Mouse (Mus musculus): ENCODE measurements around the gene Rxra. TPM values are rescaled to one million over a fixed set of nuclear protein-coding genes. Genes with fewer than 3 reads are reported as not detected.

Rxra gene
- polyA plus RNA-seq, 1 experiment, result 14.1 TPM

DNA sequence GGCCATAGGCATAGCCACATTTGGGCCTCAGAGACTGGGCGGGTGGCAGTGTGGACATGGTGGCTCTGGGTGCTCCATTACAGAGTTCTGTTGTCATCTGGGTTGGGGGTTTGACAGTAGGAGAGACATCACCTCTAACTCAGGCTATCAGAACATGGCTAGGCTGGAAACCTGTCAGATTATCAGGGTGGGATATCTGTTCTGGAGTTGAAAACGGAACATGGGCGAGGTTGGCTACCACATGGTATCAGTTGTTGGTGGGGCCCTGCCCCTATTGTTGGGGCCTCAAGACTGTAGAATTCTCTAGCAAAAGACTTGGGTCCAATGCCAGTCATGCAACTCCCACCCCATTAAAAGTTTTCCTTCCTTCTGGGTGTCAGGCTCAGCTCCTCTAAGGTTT lies 37.1 kb downstream of the Rxra start:
- Histone ChIP-seq H3K79me3 (ENCODE audit: low read depth) (peaks cover 2% of the 10 kb centered on the region), H3K27me3 (ENCODE audit: control insufficient read depth, insufficient read depth, insufficient read length) (no peaks in the 10 kb centered on the region), H3ac (ENCODE audit: control insufficient read depth, insufficient read length, low read depth) (no peak overlapping the region), H3K79me2 (ENCODE audit: control insufficient read depth, insufficient read depth) (no peaks in the 10 kb centered on the region), H3K4me3 (ENCODE audit: insufficient read depth, poor library complexity, severe bottlenecking) (no peak overlapping the region), H3K36me3 (ENCODE audit: control insufficient read depth, insufficient read depth) (no peaks in the 10 kb centered on the region)
- no peak for TF ChIP-seq CTCF (IDR thresholded peaks at IDR 0.05; ENCODE audit: control insufficient read depth, insufficient read depth, insufficient read length)
- no peak for TF ChIP-seq FOSL1 (IDR thresholded peaks at IDR 0.05; ENCODE audit: insufficient read depth, low read length, poor library complexity, severe bottlenecking)
- no peak for TF ChIP-seq CEBPB (IDR thresholded peaks at IDR 0.05; ENCODE audit: low read depth)
- TF ChIP-seq USF1 (IDR thresholded peaks at IDR 0.05; ENCODE audit: low read depth), result no peak
- no peak for TF ChIP-seq MYOD1 (IDR thresholded peaks at IDR 0.05; ENCODE audit: control insufficient read depth, insufficient read length, low read depth)
- TF ChIP-seq MYOG (IDR thresholded peaks at IDR 0.05; ENCODE audit: control insufficient read depth, extremely low read depth, insufficient read length), result no peak
- TF ChIP-seq MAX (IDR thresholded peaks at IDR 0.05), result no peak

DNA sequence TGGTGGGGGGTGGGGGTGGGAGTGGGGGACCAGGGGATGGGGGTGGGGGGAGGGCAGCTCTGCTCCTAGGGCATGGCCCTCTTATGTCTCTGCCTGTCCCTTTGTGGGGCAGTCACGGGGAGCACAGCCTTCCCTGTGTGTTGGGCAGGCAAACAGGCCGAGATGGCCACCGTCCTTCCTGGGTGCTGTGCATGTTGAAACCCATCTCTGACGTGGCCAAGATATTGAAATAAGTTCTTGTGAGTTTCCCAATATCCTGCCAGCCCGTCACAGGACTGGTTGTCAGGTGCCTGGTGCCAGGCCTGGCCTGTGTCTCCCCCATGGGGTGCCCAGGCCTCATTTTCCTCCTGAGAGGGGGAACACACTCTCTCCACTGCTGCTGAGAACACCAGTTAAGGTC lies 37.9 kb downstream of the Rxra start:
- Histone ChIP-seq H3K79me3 (ENCODE audit: low read depth) (peaks cover 2% of the 10 kb centered on the region), H3K79me2 (ENCODE audit: control insufficient read depth, insufficient read depth) (no peaks in the 10 kb centered on the region), H3K36me3 (ENCODE audit: control insufficient read depth, insufficient read depth) (no peaks in the 10 kb centered on the region), H3K4me3 (ENCODE audit: insufficient read depth, poor library complexity, severe bottlenecking) (no peak overlapping the region), H3K27me3 (ENCODE audit: control insufficient read depth, insufficient read depth, insufficient read length) (no peaks in the 10 kb centered on the region), H3ac (ENCODE audit: control insufficient read depth, insufficient read length, low read depth) (no peak overlapping the region)
- TF ChIP-seq CEBPB (IDR thresholded peaks at IDR 0.05; ENCODE audit: low read depth) (no peak), FOSL1 (IDR thresholded peaks at IDR 0.05; ENCODE audit: insufficient read depth, low read length, poor library complexity, severe bottlenecking) (no peak), MAX (IDR thresholded peaks at IDR 0.05) (no peak), MYOD1 (IDR thresholded peaks at IDR 0.05; ENCODE audit: control insufficient read depth, insufficient read length, low read depth) (no peak), MYOG (IDR thresholded peaks at IDR 0.05; ENCODE audit: control insufficient read depth, extremely low read depth, insufficient read length) (no peak), USF1 (IDR thresholded peaks at IDR 0.05; ENCODE audit: low read depth) (no peak)

DNA sequence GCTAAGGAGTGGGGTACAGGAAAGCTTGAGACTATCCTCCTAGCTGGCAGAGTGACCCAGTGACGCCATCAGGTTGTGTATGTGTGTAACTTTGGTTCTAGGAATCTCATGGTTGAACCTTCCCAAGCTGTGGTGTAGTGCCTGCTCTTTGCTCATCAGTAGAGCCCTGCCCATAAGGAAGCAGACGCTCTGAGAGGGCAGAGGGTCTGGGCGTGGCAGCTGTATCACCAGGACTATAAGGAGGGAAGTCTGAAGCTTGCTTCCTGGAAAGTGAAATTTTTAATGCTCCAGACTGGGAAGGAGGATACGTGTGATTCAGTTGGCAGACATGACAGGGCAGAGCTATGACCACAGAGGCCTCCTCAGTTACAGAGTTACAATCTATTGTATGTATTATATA lies 39.0 kb downstream of the Rxra start:
- H3K27me3 ChIP-seq (ENCODE audit: control insufficient read depth, insufficient read depth, insufficient read length), result no peaks in the 10 kb centered on the region
- TF ChIP-seq CEBPB (IDR thresholded peaks at IDR 0.05; ENCODE audit: low read depth) (no peak), CTCF (IDR thresholded peaks at IDR 0.05; ENCODE audit: control insufficient read depth, insufficient read depth, insufficient read length) (no peak), MYOG (IDR thresholded peaks at IDR 0.05; ENCODE audit: control insufficient read depth, extremely low read depth, insufficient read length) (no peak), USF1 (IDR thresholded peaks at IDR 0.05; ENCODE audit: low read depth) (no peak), MYOD1 (IDR thresholded peaks at IDR 0.05; ENCODE audit: control insufficient read depth, insufficient read length, low read depth) (no peak), MAX (IDR thresholded peaks at IDR 0.05) (no peak), FOSL1 (IDR thresholded peaks at IDR 0.05; ENCODE audit: insufficient read depth, low read length, poor library complexity, severe bottlenecking) (no peak)
- H3K36me3 ChIP-seq (ENCODE audit: control insufficient read depth, insufficient read depth), result no peaks in the 10 kb centered on the region
- no peaks in the 10 kb centered on the region for H3K79me2 ChIP-seq (ENCODE audit: control insufficient read depth, insufficient read depth)
- no peak overlapping the region for H3K4me3 ChIP-seq (ENCODE audit: insufficient read depth, poor library complexity, severe bottlenecking)
- no peak overlapping the region for H3ac ChIP-seq (ENCODE audit: control insufficient read depth, insufficient read length, low read depth)
- H3K79me3 ChIP-seq (ENCODE audit: low read depth), result peaks cover 2% of the 10 kb centered on the region

DNA sequence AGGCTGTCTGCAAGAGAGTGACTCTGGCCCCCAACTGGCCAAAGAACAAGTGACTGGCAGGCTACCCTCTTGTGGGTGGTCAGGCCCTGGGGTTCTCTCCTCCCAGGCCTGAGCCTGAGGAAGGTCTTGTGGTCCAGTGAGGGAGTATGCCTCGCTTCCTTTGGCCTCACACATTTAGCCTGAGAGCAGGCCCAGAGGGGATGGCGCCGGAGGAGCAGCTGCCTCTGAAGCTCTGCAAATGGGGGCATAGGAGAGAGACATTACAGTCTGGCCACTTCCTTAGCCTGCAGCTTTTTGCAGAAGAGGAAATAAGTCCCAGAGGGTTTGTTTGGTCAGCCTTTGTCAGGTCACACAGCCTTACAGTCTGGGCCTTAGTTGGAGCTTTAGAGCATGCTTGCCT lies 40.1 kb downstream of the Rxra start:
- Histone ChIP-seq H3ac (ENCODE audit: control insufficient read depth, insufficient read length, low read depth) (no peak overlapping the region), H3K36me3 (ENCODE audit: control insufficient read depth, insufficient read depth) (no peaks in the 10 kb centered on the region), H3K4me3 (ENCODE audit: insufficient read depth, poor library complexity, severe bottlenecking) (no peak overlapping the region), H3K79me2 (ENCODE audit: control insufficient read depth, insufficient read depth) (no peaks in the 10 kb centered on the region), H3K79me3 (ENCODE audit: low read depth) (peaks cover 2% of the 10 kb centered on the region), H3K27me3 (ENCODE audit: control insufficient read depth, insufficient read depth, insufficient read length) (no peaks in the 10 kb centered on the region)
- TF ChIP-seq CEBPB (IDR thresholded peaks at IDR 0.05; ENCODE audit: low read depth) (no peak), CTCF (IDR thresholded peaks at IDR 0.05; ENCODE audit: control insufficient read depth, insufficient read depth, insufficient read length) (no peak), FOSL1 (IDR thresholded peaks at IDR 0.05; ENCODE audit: insufficient read depth, low read length, poor library complexity, severe bottlenecking) (no peak), MAX (IDR thresholded peaks at IDR 0.05) (no peak), USF1 (IDR thresholded peaks at IDR 0.05; ENCODE audit: low read depth) (no peak), MYOD1 (IDR thresholded peaks at IDR 0.05; ENCODE audit: control insufficient read depth, insufficient read length, low read depth) (no peak), MYOG (IDR thresholded peaks at IDR 0.05; ENCODE audit: control insufficient read depth, extremely low read depth, insufficient read length) (no peak)

DNA sequence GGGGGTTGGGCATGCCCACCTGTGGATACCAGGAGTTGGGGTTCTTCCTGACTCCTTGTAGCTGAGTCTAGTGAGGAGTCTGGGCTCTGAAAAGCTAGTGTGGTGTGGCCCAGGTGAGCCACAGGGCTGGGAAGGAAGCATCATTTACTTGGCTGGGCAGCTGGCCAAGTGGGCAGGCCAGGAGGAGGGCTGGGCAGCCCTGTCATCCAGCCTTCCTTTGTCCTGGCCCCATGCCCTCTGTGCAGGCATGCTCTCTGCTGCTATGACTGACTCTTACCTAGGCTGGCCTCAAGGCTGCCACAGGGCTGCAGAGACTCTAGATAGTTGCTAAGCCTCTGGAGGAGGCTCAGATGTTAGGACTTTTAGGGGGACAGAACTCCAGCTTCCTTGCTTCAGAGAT lies 42.0 kb downstream of the Rxra start:
- H3K79me2 ChIP-seq (ENCODE audit: control insufficient read depth, insufficient read depth), result no peaks in the 10 kb centered on the region
- no peaks in the 10 kb centered on the region for H3K27me3 ChIP-seq (ENCODE audit: control insufficient read depth, insufficient read depth, insufficient read length)
- no peak overlapping the region for H3K4me3 ChIP-seq (ENCODE audit: insufficient read depth, poor library complexity, severe bottlenecking)
- H3K79me3 ChIP-seq (ENCODE audit: low read depth), result no peaks in the 10 kb centered on the region
- H3ac ChIP-seq (ENCODE audit: control insufficient read depth, insufficient read length, low read depth), result no peak overlapping the region
- H3K36me3 ChIP-seq (ENCODE audit: control insufficient read depth, insufficient read depth), result no peaks in the 10 kb centered on the region
- TF ChIP-seq MYOG (IDR thresholded peaks at IDR 0.05; ENCODE audit: control insufficient read depth, extremely low read depth, insufficient read length) (no peak), CTCF (IDR thresholded peaks at IDR 0.05; ENCODE audit: control insufficient read depth, insufficient read depth, insufficient read length) (no peak)

DNA sequence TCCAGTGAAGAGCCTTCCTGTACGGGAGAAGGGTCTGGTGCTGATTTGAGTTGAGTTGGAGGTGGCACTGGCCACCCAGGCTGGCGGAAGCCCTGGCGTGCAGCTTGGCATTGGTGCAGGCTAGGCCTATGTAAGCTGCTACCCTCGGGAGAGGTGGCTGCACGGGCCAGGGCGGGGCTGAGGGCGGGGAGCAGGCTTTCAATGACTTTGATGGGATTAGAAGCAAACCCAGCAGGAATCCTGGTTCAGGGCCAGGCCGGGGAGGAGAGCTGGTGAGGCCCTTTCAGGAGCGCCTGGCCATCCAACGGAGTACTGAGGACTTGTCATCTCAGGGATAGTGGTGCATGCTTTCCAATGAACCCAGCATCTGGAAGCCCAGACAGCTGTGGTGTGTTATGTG lies 43.4 kb downstream of the Rxra start:
- H3ac ChIP-seq (ENCODE audit: control insufficient read depth, insufficient read length, low read depth), result no peak overlapping the region
- H3K79me3 ChIP-seq (ENCODE audit: low read depth), result no peaks in the 10 kb centered on the region
- no peak overlapping the region for H3K4me3 ChIP-seq (ENCODE audit: insufficient read depth, poor library complexity, severe bottlenecking)
- H3K27me3 ChIP-seq (ENCODE audit: control insufficient read depth, insufficient read depth, insufficient read length), result no peaks in the 10 kb centered on the region
- TF ChIP-seq CEBPB (IDR thresholded peaks at IDR 0.05; ENCODE audit: low read depth) (no peak), FOSL1 (IDR thresholded peaks at IDR 0.05; ENCODE audit: insufficient read depth, low read length, poor library complexity, severe bottlenecking) (no peak), MAX (IDR thresholded peaks at IDR 0.05) (no peak), CTCF (IDR thresholded peaks at IDR 0.05; ENCODE audit: control insufficient read depth, insufficient read depth, insufficient read length) (no peak), MYOD1 (IDR thresholded peaks at IDR 0.05; ENCODE audit: control insufficient read depth, insufficient read length, low read depth) (no peak), USF1 (IDR thresholded peaks at IDR 0.05; ENCODE audit: low read depth) (no peak), MYOG (IDR thresholded peaks at IDR 0.05; ENCODE audit: control insufficient read depth, extremely low read depth, insufficient read length) (no peak)
- no peaks in the 10 kb centered on the region for H3K79me2 ChIP-seq (ENCODE audit: control insufficient read depth, insufficient read depth)
- no peaks in the 10 kb centered on the region for H3K36me3 ChIP-seq (ENCODE audit: control insufficient read depth, insufficient read depth)

Measured in C2C12 (cell line).